Mouse (Mus musculus): ENCODE measurements around the gene Ndufa3. TPM values are rescaled to one million over a fixed set of nuclear protein-coding genes. Genes with fewer than 3 reads are reported as not detected.
"Not testable (repeated sequence)": the region's sequence is repeated elsewhere in the genome, so short reads cannot be mapped to it uniquely, and the experiment has no call there.

The Ndufa3 gene
- polyA plus RNA-seq, 2 experiments: 232 to 527 TPM

DNA sequence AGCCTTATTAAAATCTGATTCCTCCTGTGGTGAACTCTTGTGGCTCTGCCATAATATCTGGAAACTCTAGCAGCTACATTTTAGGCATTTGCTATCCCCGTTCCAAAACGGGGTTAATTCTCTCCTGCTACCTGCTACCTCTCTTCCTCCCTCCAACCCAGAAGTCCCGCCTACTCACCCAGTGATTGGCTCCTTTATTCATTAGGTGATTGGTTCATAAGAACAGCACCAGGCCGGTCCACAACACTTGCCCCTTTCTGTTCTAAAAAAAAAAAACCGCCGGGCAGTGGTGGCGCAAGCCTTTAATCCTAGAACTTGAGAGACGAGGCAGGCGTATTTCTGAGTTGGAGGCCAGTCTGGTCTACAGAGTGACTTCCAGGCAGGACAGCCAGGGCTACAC lies 22.0 kb upstream of the Ndufa3 start:
- H3K9me3 ChIP-seq (ENCODE audit: control insufficient read depth, low read length): no peaks in the 10 kb centered on the region
- no peak overlapping the region for H3K9ac ChIP-seq (ENCODE audit: low read depth, low read length, severe bottlenecking)
- no peak for ATAC-seq (ENCODE audit: low FRiP score, low read depth)
- TF ChIP-seq POLR2A (IDR thresholded peaks at IDR 0.05; ENCODE audit: borderline replicate concordance, extremely low read depth, insufficient read depth, insufficient read length): no peak
- no peaks in the 10 kb centered on the region for H3K27me3 ChIP-seq (ENCODE audit: control insufficient read depth, insufficient read depth, low read length)
- H3K36me3 ChIP-seq (ENCODE audit: control insufficient read depth, insufficient read depth, low read length): no peaks in the 10 kb centered on the region
- H3K4me3 ChIP-seq (replicated peaks; ENCODE audit: low read length): no peak overlapping the region
- no peaks in the 10 kb centered on the region for H3K4me1 ChIP-seq (ENCODE audit: control insufficient read depth, insufficient read depth, low read length)
- H3K4me2 ChIP-seq (replicated peaks; ENCODE audit: low read depth, low read length, severe bottlenecking): no peak overlapping the region
- WGBS: 14% methylated on average over 9 of the region's 9 CpGs
- DNase-seq (ENCODE audit: low spot score): no peak
- H3K27ac ChIP-seq (replicated peaks; ENCODE audit: low read depth, low read length): no peak overlapping the region

DNA sequence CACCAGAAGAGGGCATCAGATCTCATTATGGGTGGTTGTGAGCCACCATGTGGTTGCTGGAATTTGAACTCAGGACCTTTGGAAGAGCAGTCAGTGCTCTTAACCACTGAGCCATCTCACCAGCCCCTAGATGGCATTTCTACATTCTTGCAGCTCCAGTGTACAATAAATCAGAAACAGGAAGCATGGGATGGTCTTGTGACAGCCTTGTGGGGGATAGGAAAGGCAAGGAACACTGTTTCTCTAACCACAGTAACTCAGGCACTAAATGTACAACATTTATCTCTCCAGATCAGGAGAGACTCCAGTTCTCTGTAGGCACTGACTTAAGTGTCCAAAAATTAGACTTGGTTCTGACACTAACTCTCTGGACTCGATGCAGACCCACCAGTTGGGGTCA lies 19.4 kb upstream of the Ndufa3 start:
- not testable (repeated sequence) for ATAC-seq (ENCODE audit: low FRiP score, low read depth); H3K4me3 ChIP-seq (replicated peaks; ENCODE audit: low read length); H3K27ac ChIP-seq (replicated peaks; ENCODE audit: low read depth, low read length); H3K4me2 ChIP-seq (replicated peaks; ENCODE audit: low read depth, low read length, severe bottlenecking); H3K36me3 ChIP-seq (ENCODE audit: control insufficient read depth, insufficient read depth, low read length); H3K9me3 ChIP-seq (ENCODE audit: control insufficient read depth, low read length); H3K9ac ChIP-seq (ENCODE audit: low read depth, low read length, severe bottlenecking); H3K4me1 ChIP-seq (ENCODE audit: control insufficient read depth, insufficient read depth, low read length); H3K27me3 ChIP-seq (ENCODE audit: control insufficient read depth, insufficient read depth, low read length); DNase-seq (ENCODE audit: low spot score)
- WGBS: 57% methylated on average over 1 of the region's 1 CpGs

GRCm38 (mm10) chr7:3601119-3601518 lies 16.1 kb upstream of the Ndufa3 start:
- H3K9me3 ChIP-seq (ENCODE audit: control insufficient read depth, low read length): no peaks in the 10 kb centered on the region
- H3K9ac ChIP-seq (ENCODE audit: low read depth, low read length, severe bottlenecking): no peak overlapping the region
- 10% methylated on average over 4 of the region's 4 CpGs for WGBS
- ATAC-seq (ENCODE audit: low FRiP score, low read depth) (no peak; the same call in 1 of the 2 replicates), DNase-seq (ENCODE audit: low spot score) (peak; percentile 86)
- H3K36me3 ChIP-seq (ENCODE audit: control insufficient read depth, insufficient read depth, low read length): no peaks in the 10 kb centered on the region
- TF ChIP-seq POLR2A (IDR thresholded peaks at IDR 0.05; ENCODE audit: borderline replicate concordance, extremely low read depth, insufficient read depth, insufficient read length): no peak
- no peak overlapping the region for H3K27ac ChIP-seq (replicated peaks; ENCODE audit: low read depth, low read length)
- no peaks in the 10 kb centered on the region for H3K4me1 ChIP-seq (ENCODE audit: control insufficient read depth, insufficient read depth, low read length)
- H3K27me3 ChIP-seq (ENCODE audit: control insufficient read depth, insufficient read depth, low read length): no peaks in the 10 kb centered on the region
- no peak overlapping the region for H3K4me2 ChIP-seq (replicated peaks; ENCODE audit: low read depth, low read length, severe bottlenecking)
- no peak overlapping the region for H3K4me3 ChIP-seq (replicated peaks; ENCODE audit: low read length)

DNA sequence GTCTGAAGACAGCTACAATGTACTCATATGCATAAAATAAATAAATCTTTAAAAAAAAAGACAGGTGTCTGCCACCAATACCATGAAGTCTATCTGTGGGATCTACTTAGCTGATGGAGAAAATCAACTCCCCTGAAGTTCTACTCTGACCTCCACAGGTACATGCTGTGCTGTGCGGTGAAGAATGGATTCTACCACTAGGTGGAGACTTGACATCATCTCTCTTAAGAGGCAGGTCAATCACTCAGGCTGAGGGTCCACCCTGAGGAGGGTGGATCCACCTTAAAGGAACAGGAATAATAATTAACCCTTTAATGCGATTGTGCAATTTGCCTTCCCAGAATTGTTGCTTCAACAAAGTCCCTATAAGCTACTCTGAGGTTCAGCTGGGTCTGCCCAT lies 10.4 kb upstream of the Ndufa3 start:
- H3K27me3 ChIP-seq (ENCODE audit: control insufficient read depth, insufficient read depth, low read length): no peaks in the 10 kb centered on the region
- H3K4me2 ChIP-seq (replicated peaks; ENCODE audit: low read depth, low read length, severe bottlenecking): no peak overlapping the region
- H3K9ac ChIP-seq (ENCODE audit: low read depth, low read length, severe bottlenecking): no peak overlapping the region
- no peak for TF ChIP-seq POLR2A (IDR thresholded peaks at IDR 0.05; ENCODE audit: borderline replicate concordance, extremely low read depth, insufficient read depth, insufficient read length)
- H3K4me1 ChIP-seq (ENCODE audit: control insufficient read depth, insufficient read depth, low read length): no peaks in the 10 kb centered on the region
- H3K9me3 ChIP-seq (ENCODE audit: control insufficient read depth, low read length): no peaks in the 10 kb centered on the region
- no peak overlapping the region for H3K27ac ChIP-seq (replicated peaks; ENCODE audit: low read depth, low read length)
- no peaks in the 10 kb centered on the region for H3K36me3 ChIP-seq (ENCODE audit: control insufficient read depth, insufficient read depth, low read length)
- no peak overlapping the region for H3K4me3 ChIP-seq (replicated peaks; ENCODE audit: low read length)
- 29% methylated on average over 2 of the region's 2 CpGs for WGBS
- DNase-seq (ENCODE audit: low spot score) (no peak), ATAC-seq (ENCODE audit: low FRiP score, low read depth) (no peak)

- TF ChIP-seq POLR2A (IDR thresholded peaks at IDR 0.05; ENCODE audit: borderline replicate concordance, extremely low read depth, insufficient read depth, insufficient read length): no peak
Measured at GRCm38 (mm10) chr7:3607391-3607790, 9.8 kb upstream of the Ndufa3 start.

DNA sequence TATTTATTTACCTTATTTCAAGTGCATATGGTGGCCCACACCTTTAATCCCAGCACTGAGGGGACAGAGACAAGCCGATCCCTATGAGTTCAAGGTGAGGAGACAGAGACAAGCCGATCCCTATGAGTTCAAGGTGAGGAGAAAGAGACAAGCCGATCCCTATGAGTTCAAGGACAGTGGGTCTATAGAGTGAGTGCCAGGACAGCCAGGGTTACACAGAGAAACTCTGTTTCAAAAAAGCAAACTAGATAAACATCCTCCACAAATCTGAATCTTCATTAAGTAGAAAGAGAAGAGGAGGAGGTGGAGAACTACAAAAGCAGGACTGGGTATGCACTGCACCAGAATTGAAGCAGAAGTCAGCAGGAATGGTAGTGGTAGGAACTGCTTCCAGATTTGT lies 8.5 kb upstream of the Ndufa3 start:
- Histone ChIP-seq H3K4me2 (replicated peaks; ENCODE audit: low read depth, low read length, severe bottlenecking) (no peak overlapping the region), H3K27ac (replicated peaks; ENCODE audit: low read depth, low read length) (no peak overlapping the region), H3K36me3 (ENCODE audit: control insufficient read depth, insufficient read depth, low read length) (no peaks in the 10 kb centered on the region), H3K4me3 (replicated peaks; ENCODE audit: low read length) (no peak overlapping the region), H3K9me3 (ENCODE audit: control insufficient read depth, low read length) (no peaks in the 10 kb centered on the region), H3K4me1 (ENCODE audit: control insufficient read depth, insufficient read depth, low read length) (no peaks in the 10 kb centered on the region), H3K27me3 (ENCODE audit: control insufficient read depth, insufficient read depth, low read length) (no peaks in the 10 kb centered on the region), H3K9ac (ENCODE audit: low read depth, low read length, severe bottlenecking) (no peak overlapping the region)
- DNase-seq (ENCODE audit: low spot score) (no peak), ATAC-seq (ENCODE audit: low FRiP score, low read depth) (no peak)
- TF ChIP-seq POLR2A (IDR thresholded peaks at IDR 0.05; ENCODE audit: borderline replicate concordance, extremely low read depth, insufficient read depth, insufficient read length): no peak
- WGBS: 92% methylated on average over 3 of the region's 3 CpGs

More at GRCm38 (mm10) chr7:3607391-3607790, 9.8 kb upstream of the Ndufa3 start:
- H3K36me3 ChIP-seq (ENCODE audit: control insufficient read depth, insufficient read depth, low read length): no peaks in the 10 kb centered on the region
- WGBS: 61% methylated on average over 6 of the region's 6 CpGs
- ATAC-seq (ENCODE audit: low FRiP score, low read depth) (no peak), DNase-seq (ENCODE audit: low spot score) (no peak)
- H3K4me3 ChIP-seq (replicated peaks; ENCODE audit: low read length): no peak overlapping the region
- H3K9ac ChIP-seq (ENCODE audit: low read depth, low read length, severe bottlenecking): no peak overlapping the region
- H3K4me1 ChIP-seq (ENCODE audit: control insufficient read depth, insufficient read depth, low read length): no peaks in the 10 kb centered on the region
- H3K27ac ChIP-seq (replicated peaks; ENCODE audit: low read depth, low read length): no peak overlapping the region
- no peaks in the 10 kb centered on the region for H3K9me3 ChIP-seq (ENCODE audit: control insufficient read depth, low read length)
- no peak overlapping the region for H3K4me2 ChIP-seq (replicated peaks; ENCODE audit: low read depth, low read length, severe bottlenecking)
- no peaks in the 10 kb centered on the region for H3K27me3 ChIP-seq (ENCODE audit: control insufficient read depth, insufficient read depth, low read length)

Data from limb, embryonic 14.5 days (tissue).